Mouse (Mus musculus) liver, adult (tissue): ENCODE data around the gene Trem2.

Source experiments
- GATA4 ChIP-seq: IDR thresholded peaks from 2 replicates; pipeline ENCODE4 v1.6.1; 2014; ENCODE audit warnings: mild to moderate bottlenecking, low read length; ENCODE audit not compliant: insufficient replicate concordance

Gene Trem2

GRCm38 (mm10) chr17:48371621-48372020 lies 25.4 kb downstream of the Trem2 start:
- TF ChIP-seq GATA4 = no peak

GRCm38 (mm10) chr17:48372987-48373386 lies 26.8 kb downstream of the Trem2 start:
- TF ChIP-seq GATA4 = no peak

- no peak for TF ChIP-seq GATA4
Observed at GRCm38 (mm10) chr17:48376102-48376501, 29.9 kb downstream of the Trem2 start.

GRCm38 (mm10) chr17:48379050-48379449 lies 32.8 kb downstream of the Trem2 start:
- TF ChIP-seq GATA4 = no peak

- no peak for TF ChIP-seq GATA4
Observed at GRCm38 (mm10) chr17:48385786-48386461, 39.7 kb downstream of the Trem2 start.

GRCm38 (mm10) chr17:48388666-48389065 lies 42.5 kb downstream of the Trem2 start:
- TF ChIP-seq GATA4 = no peak

GRCm38 (mm10) chr17:48389442-48389841 lies 43.2 kb downstream of the Trem2 start:
- no peak for TF ChIP-seq GATA4

GRCm38 (mm10) chr17:48391446-48391845 lies 45.2 kb downstream of the Trem2 start:
- TF ChIP-seq GATA4 = no peak

GRCm38 (mm10) chr17:48392616-48393015 lies 46.4 kb downstream of the Trem2 start:
- no peak for TF ChIP-seq GATA4

- no peak for TF ChIP-seq GATA4
Observed at GRCm38 (mm10) chr17:48401710-48402109, 55.5 kb downstream of the Trem2 start.

GRCm38 (mm10) chr17:48402751-48403150 lies 56.5 kb downstream of the Trem2 start:
- no peak for TF ChIP-seq GATA4
